Mouse (Mus musculus) liver, embryonic 14.5 days (tissue): ENCODE data around the gene Acvr2b.

Experiments used
- CTCF ChIP-seq: IDR thresholded peaks from 2 replicates; pipeline ENCODE4 v1.5.1; 2016; ENCODE audit warnings: antibody characterized with exemption, low read depth, control low read depth
- EP300 ChIP-seq: IDR thresholded peaks from 2 replicates; pipeline ENCODE4 v1.6.1; 2016; ENCODE audit warnings: antibody characterized with exemption, low read depth

DNA sequence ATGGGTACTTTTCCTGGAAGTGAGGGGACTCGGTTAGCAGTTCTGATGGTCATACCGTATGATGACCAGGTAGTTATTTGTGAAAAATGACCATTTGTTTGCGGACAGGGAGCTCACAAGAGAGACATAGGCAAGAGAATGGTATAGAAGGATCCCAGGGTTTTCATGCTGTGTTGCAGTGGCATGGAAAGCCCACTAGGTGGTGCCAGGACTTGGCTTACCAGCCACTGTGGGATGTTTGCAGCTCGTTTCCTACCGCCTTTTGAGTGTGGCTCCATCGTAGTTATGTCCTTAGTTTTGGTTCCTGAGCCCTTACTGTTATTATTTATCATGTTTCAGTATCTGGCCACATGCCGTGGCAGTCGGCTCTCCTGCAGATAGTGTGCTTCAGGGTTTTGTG, 58.5 kb downstream of the Acvr2b start:
- TF ChIP-seq CTCF = peak; percentile 94
- no peak for TF ChIP-seq EP300
